Mouse (Mus musculus) MEL (cell line): ENCODE data around the gene Stkld1.
A peak's percentile ranks its signal among the peaks of the same experiment; 100 is the strongest.

Source experiments
- CTCF ChIP-seq, 3 experiments: IDR thresholded peaks in 2 of 3; conservative IDR thresholded peaks in 1 of 3; 2 replicates each; pipeline ENCODE4 v1.5.1; 2011 to 2012; ENCODE audit warnings: low read length in 3 of 3, low read depth in 2 of 3, mild to moderate bottlenecking in 2 of 3, improper control_type of control experiment in 1 of 3, inconsistent platforms in 1 of 3, mixed read lengths in 1 of 3, moderate library complexity in 1 of 3; ENCODE audit not compliant: control insufficient read depth in 1 of 3, insufficient read depth in 1 of 3, poor library complexity in 1 of 3, severe bottlenecking in 1 of 3
- E2F4 ChIP-seq: IDR thresholded peaks from 2 replicates; pipeline ENCODE4 v1.6.1; 2011; ENCODE audit warnings: low read depth, low read length, improper control_type of control experiment, borderline replicate concordance
- EP300 ChIP-seq, 2 experiments: IDR thresholded peaks; 2 replicates each; pipeline ENCODE4 v1.6.1; 2011; ENCODE audit warnings: improper control_type of control experiment in 2 of 2, low read length in 2 of 2, low read depth in 1 of 2, mild to moderate bottlenecking in 1 of 2
- MAX ChIP-seq: IDR thresholded peaks from 2 replicates; pipeline ENCODE4 v1.6.1; 2011; ENCODE audit warnings: low read length, improper control_type of control experiment
- SMC3 ChIP-seq: IDR thresholded peaks from 2 replicates; pipeline ENCODE4 v1.6.1; 2011; ENCODE audit warnings: low read depth, low read length, improper control_type of control experiment
- UBTF ChIP-seq: IDR thresholded peaks from 2 replicates; pipeline ENCODE4 v1.6.1; 2012; ENCODE audit warnings: low read depth, mild to moderate bottlenecking, inconsistent platforms, low read length, improper control_type of control experiment, moderate library complexity, borderline replicate concordance; ENCODE audit not compliant: insufficient read depth
- USF1 ChIP-seq: IDR thresholded peaks from 2 replicates; pipeline ENCODE4 v1.6.1; 2014; ENCODE audit warnings: low read depth, mild to moderate bottlenecking, inconsistent platforms, low read length, improper control_type of control experiment, moderate library complexity

GRCm38 (mm10) chr2:26973960-26974359 is 40.1 kb downstream of the Stkld1 start:
- no peak for TF ChIP-seq SMC3
- 0 out of 4 replicates have a peak, but pooled peaks of 1 of the 2 experiments have one; percentile 7 for TF ChIP-seq EP300 (IDR thresholded peaks at IDR 0.05; ENCODE audit: low read depth in 1 of 2, low read length in 2 of 2)
- no peak for TF ChIP-seq USF1
- no peak for TF ChIP-seq E2F4
- TF ChIP-seq CTCF (IDR thresholded peaks at IDR 0.05 in 2 of 3, conservative IDR thresholded peaks at IDR 0.05 in 1 of 3; ENCODE audit: control insufficient read depth in 1 of 3, insufficient read depth in 1 of 3, low read depth in 2 of 3, low read length in 3 of 3, poor library complexity in 1 of 3, severe bottlenecking in 1 of 3), result no peak
- TF ChIP-seq UBTF, result no peak
- TF ChIP-seq MAX, result no peak
